Mouse (Mus musculus) lung, postnatal 10 days (tissue): ENCODE data around the gene Cgref1.

Experiments used
- DNase-seq: peaks from one replicate; pipeline ENCODE4 v3.0.0; 2021

The Cgref1 gene

DNA sequence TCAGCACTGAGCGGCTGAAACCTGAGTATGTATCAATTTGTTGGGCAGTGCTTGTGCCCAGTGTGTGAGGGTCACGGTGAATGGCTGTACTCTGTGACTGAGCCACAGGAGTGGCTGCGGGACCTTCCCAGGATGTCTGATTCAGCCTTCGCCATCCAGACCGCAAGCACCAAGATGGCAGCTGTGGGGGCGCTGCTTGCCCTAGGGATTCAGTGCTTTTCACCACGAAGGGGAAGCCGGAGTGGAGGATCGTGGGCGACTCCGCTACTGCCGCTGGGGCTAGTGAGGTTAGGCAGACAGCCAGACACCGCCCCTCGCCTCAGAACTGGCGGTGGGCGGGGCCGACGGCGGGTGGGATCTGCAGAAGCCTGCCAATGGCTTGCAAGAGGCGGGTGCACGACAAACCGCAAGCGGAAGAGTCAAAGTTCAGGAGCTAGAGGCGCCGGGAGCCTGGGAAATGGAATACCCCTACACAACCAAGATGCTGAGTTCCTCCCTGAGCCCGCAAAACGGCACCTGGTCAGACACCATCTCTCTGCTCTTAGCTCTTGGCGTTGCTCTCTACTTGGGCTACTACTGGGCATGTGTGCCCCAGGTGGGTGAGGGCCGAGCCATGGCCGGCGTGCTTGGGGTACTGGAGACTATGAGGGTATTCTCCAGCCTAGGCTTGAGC, 4.4 kb upstream of the Cgref1 start:
- DNase-seq = peak; percentile 95

GRCm38 (mm10) chr5:30948620-30949019, 3.2 kb upstream of the Cgref1 start:
- no peak for DNase-seq

- DNase-seq = no peak
Measured at GRCm38 (mm10) chr5:30944344-30944743, 1.0 kb downstream of the Cgref1 start.

DNA sequence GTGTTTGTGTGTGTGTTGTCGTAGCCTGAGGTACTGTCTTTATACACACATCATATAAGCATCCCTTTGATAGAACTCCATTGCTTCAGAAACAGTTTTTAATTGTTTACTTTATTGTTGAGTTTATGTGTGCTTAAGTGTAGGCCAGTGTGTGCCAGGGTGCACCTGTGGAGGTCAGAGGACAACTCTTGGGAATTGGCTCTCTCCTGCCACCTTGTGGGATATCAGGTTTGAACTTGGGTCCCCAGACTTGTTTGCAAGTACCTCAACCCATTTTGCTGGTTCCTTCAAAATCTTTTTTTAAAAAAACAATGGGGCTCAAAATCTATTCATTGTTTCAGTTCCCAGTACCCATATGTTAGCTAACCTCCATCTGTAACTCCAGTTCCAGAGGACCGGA, 2.4 kb downstream of the Cgref1 start:
- no peak for DNase-seq

DNA sequence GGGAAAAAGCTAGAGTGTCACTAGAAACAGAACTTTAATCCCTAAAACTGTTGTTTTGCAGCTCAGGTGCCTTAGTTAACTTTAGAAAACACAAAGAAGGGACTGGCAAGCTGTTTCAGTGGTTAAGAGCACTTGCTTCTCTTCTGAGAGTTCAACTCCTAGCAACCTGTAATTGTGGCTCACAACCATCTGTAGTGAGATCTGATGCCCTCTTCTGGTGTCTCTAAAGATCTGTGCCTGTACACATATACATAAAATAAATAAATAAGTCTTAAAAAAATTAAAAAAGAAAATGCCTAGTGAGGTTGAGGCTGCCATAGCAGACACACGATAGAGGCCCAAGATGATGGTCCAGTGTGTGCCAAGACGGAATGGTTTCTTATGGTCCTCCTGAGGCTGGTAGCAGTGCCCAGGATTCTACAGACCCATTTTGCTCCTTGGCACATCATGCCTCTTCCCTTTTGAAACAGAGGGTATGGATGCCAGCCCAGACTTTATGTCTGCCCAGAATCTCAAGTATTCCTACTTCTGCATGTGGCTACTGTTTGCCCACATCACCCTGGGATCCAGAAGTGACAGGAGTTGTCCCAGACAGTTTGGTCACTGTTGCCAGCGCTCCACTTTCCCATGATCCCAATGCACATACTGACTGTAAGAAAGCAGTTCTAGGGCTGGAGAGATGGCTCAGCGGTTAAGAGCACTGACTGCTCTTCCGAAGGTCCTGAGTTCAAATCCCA, 10.5 kb downstream of the Cgref1 start:
- DNase-seq = no peak

- no peak for DNase-seq
Measured at GRCm38 (mm10) chr5:30933705-30934104, 11.7 kb downstream of the Cgref1 start.

DNA sequence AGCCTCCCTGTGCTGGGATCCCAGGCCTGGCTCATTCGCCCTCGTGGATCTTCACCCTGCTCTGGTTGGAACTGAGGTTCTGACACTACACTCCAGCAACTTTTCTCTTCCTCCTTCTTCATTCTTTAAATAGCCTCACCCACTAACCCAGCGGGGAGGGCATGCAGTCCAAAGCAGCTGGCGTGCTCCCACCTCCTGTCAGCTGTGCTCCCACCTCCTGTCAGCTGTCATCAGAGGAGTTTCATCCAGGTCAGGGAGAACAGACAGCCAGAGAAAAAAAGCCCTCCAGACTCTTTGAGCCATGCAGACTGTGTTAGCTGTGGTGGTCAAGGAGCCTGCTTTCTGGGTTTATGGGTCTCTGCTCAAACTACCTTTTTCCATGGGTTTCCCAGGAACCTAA, 14.0 kb downstream of the Cgref1 start:
- no peak for DNase-seq

GRCm38 (mm10) chr5:30930846-30931245, 14.5 kb downstream of the Cgref1 start:
- no peak for DNase-seq

DNA sequence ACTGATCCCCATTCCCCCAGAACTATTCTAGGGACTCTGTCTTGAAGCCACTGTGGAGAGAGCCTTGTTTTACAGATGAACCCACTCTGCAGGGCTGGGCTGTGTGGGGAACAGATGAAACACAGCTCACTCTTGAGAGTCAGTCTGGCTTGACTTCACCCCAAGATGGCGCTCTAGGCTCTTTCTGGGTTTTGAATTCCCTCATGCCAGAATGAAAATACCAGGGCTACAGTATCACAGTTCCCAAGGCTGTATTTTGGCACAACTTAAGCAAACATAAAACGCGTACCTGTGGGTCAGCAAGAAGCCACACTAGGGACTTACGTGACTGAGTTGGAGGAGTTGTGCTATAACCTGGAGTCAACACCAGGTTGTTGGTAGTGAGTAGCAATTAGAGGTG, 15.3 kb downstream of the Cgref1 start:
- DNase-seq = peak; percentile 88

DNA sequence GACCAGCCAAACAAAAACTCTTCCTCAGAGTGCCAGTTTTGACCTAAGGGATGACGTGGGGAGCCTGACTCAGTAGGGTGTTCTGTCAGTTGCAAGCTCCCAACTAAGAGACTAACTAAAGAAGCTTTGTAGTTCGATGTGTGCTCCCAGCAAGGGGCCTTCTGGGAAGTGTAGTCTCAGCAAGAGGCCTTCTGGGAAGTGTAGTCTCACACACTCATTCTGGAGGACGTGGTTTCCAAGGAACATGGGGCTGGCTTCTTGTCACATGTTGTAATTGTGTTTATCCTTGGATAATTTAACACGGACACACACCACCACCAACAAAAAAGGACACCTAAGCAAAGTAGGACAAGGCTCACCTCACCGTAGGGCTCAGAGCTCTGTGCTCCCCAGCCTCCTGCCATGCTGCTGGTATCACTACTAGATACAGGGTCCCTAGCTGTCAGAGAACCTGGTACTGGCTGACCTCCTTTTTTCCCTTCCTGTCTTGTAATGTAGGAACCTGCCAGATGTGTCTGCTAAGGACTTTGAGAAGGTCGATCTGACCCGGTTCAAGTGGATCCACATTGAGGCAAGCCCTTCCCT, 17.4 kb downstream of the Cgref1 start:
- peak; percentile 58 for DNase-seq

GRCm38 (mm10) chr5:30926073-30926472, 19.3 kb downstream of the Cgref1 start:
- no peak for DNase-seq

- DNase-seq = no peak
Measured at GRCm38 (mm10) chr5:30925217-30925616, 20.2 kb downstream of the Cgref1 start.

GRCm38 (mm10) chr5:30924614-30925013, 20.8 kb downstream of the Cgref1 start:
- DNase-seq = no peak

- no peak for DNase-seq
Measured at GRCm38 (mm10) chr5:30923119-30923518, 22.3 kb downstream of the Cgref1 start.

DNA sequence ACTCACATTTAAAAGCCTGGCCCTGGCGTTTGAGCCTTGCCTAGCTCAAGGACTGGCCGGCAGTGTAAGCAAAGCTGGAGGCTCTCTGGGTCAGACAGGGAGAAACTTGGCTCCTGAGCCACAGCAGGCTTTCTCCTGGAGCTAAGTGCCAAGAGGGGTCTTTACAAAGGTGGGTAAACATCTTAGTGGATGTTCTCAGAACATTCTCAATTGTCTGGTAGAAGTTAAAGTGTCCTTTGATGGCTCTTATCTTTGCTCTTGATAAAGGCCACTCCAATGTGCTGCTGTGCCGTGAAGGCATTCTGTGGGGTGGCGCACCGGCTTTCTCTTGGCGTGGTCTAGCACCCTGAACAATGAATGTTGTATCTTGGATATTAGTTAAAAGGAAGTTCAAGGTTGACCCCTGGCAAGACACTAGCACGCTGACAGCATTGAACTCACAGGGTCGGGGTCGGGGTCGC, 22.8 kb downstream of the Cgref1 start:
- no peak for DNase-seq

- DNase-seq = peak; percentile 92
Measured at GRCm38 (mm10) chr5:30921256-30922033, 23.9 kb downstream of the Cgref1 start, which contains the start of gene Khk. Gene Khk (plus strand): TSS chr5:30921431.

- DNase-seq = no peak
Measured at GRCm38 (mm10) chr5:30920621-30921020, 24.8 kb downstream of the Cgref1 start.

GRCm38 (mm10) chr5:30919831-30920614, 25.4 kb downstream of the Cgref1 start:
- no peak for DNase-seq

GRCm38 (mm10) chr5:30918691-30919090, 26.7 kb downstream of the Cgref1 start:
- no peak for DNase-seq

- DNase-seq = no peak
Measured at GRCm38 (mm10) chr5:30917891-30918670, 27.3 kb downstream of the Cgref1 start.

DNA sequence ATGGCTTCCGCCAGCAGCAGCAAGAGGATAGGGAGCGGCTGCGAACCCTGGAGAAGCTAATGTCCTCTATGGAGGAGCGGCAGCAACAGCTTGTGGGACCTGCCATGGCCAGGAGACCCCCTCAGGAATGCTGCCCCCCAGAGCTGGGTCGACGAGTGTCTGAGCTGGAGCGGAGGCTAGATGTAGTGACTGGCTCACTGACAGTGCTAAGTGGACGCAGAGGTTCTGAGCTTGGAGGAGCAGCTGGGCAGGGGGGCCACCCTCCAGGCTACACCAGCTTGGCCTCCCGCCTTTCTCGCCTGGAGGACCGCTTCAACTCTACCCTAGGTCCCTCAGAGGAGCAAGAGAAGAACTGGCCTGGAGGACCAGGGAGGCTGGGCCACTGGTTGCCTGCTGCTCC, 28.0 kb downstream of the Cgref1 start:
- no peak for DNase-seq

DNA sequence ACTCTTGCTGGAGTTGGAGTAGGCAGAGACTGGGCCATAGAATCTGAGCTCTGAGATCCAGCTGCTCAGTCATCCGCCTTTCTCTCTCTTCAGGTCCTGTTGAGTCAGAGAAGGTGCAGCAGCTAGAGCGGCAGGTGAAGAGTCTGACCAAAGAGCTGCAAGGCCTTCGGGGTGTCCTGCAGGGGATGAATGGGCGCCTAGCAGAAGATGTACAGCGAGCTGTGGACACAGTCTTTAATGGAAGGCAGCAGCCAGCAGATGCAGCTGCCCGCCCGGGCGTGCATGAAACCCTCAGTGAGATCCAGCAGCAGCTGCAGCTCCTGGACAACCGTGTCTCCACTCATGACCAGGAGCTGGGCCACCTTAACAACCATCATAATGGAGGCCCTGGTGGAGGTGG, 28.6 kb downstream of the Cgref1 start:
- DNase-seq = no peak
